Mouse (Mus musculus): ENCODE data around the gene Elf2. TPM values are rescaled to one million over a fixed set of nuclear protein-coding genes. Genes with fewer than 3 reads are reported as not detected.

Gene Elf2
- total and polyA plus RNA-seq, 3 experiments = 31.2 to 41.2 (median 32.2) TPM

GRCm38 (mm10) chr3:51215681-51216080 lies 124.8 kb downstream of the Elf2 start:
- Histone ChIP-seq H3K4me3 (replicated peaks in 1 of 3; ENCODE audit: low read depth in 2 of 3, low read length in 2 of 3, poor library complexity in 1 of 3) (no peak overlapping the region), H3K4me2 (ENCODE audit: insufficient read depth, low read depth, poor library complexity, severe bottlenecking) (no peak overlapping the region), H3K27ac (ENCODE audit: insufficient read depth, low read depth) (no peak overlapping the region), H3K4me1 (ENCODE audit: control insufficient read depth in 1 of 2, insufficient read depth in 2 of 2) (no peaks in the 10 kb centered on the region), H3K36me3 (replicated peaks in 1 of 2; ENCODE audit: control insufficient read depth in 1 of 2, insufficient read depth in 1 of 2, low read length in 1 of 2) (peaks cover 0 to under 1% of the 10 kb centered on the region in 2 experiments), H3K9me3 (replicated peaks; ENCODE audit: low read length) (no peaks in the 10 kb centered on the region), H3K27me3 (replicated peaks) (no peaks in the 10 kb centered on the region), H3K79me2 (replicated peaks; ENCODE audit: control insufficient read depth, extremely low read depth, insufficient read depth, poor library complexity, severe bottlenecking) (no peaks in the 10 kb centered on the region), H3K9ac (ENCODE audit: insufficient read depth, low read depth) (no peak overlapping the region)
- dilution Hi-C loops (cut with MboI; ENCODE audit: extremely low pct_ligation_motif_present, extremely low pct_unique_long_range_greater_than_20kb, low sequenced_read_pairs) = no loop called here
- no peak for DNase-seq (ENCODE audit: extremely low read depth)
- in situ Hi-C loops (cut with MboI; ENCODE audit: low pct_ligation_motif_present, low pct_unique_long_range_greater_than_20kb, low sequenced_read_pairs) = loop anchor here (25.0 kb wide), 1 partner anchor 778 kb away; the partner anchor contains the start of gene Slc7a11
- TF ChIP-seq TCF12 (IDR thresholded peaks at IDR 0.05; ENCODE audit: low read depth, low read length) (no peak), MXI1 (IDR thresholded peaks at IDR 0.05; ENCODE audit: low read depth, low read length) (no peak), NRF1 (IDR thresholded peaks at IDR 0.05; ENCODE audit: low read depth, low read length) (no peak), EP300 (IDR thresholded peaks at IDR 0.05; ENCODE audit: low read length) (no peak), CHD2 (IDR thresholded peaks at IDR 0.05; ENCODE audit: low read length) (no peak), TBP (conservative IDR thresholded peaks at IDR 0.05; ENCODE audit: low read depth, low read length) (no peak), IRF4 (IDR thresholded peaks at IDR 0.05; ENCODE audit: low read depth, low read length) (no peak), GABPA (IDR thresholded peaks at IDR 0.05; ENCODE audit: insufficient replicate concordance, low read depth, low read length) (no peak), KAT2A (IDR thresholded peaks at IDR 0.05; ENCODE audit: insufficient replicate concordance, low read length) (no peak), USF2 (conservative IDR thresholded peaks at IDR 0.05; ENCODE audit: low read depth, low read length) (no peak), CHD1 (IDR thresholded peaks at IDR 0.05; ENCODE audit: low read depth, low read length) (no peak)

- H3K4me1 ChIP-seq (ENCODE audit: control insufficient read depth in 1 of 2, insufficient read depth in 2 of 2) = peaks cover 0 to 13% of the 10 kb centered on the region in 2 experiments; a peak in 2 of 4 replicates
- in situ Hi-C loops (cut with MboI; ENCODE audit: low pct_ligation_motif_present, low pct_unique_long_range_greater_than_20kb, low sequenced_read_pairs) (loop anchor here (25.0 kb wide), 1 partner anchor 776 kb away; the partner anchor contains the start of gene Slc7a11), dilution Hi-C loops (cut with MboI; ENCODE audit: extremely low pct_ligation_motif_present, extremely low pct_unique_long_range_greater_than_20kb, low sequenced_read_pairs) (no loop called here)
- no peak overlapping the region for H3K4me3 ChIP-seq (replicated peaks in 1 of 3; ENCODE audit: low read depth in 2 of 3, low read length in 2 of 3, poor library complexity in 1 of 3)
- H3K36me3 ChIP-seq (replicated peaks in 1 of 2; ENCODE audit: control insufficient read depth in 1 of 2, insufficient read depth in 1 of 2, low read length in 1 of 2) = peaks cover 0 to 9% of the 10 kb centered on the region in 2 experiments
- H3K27me3 ChIP-seq (replicated peaks) = no peaks in the 10 kb centered on the region
- no peak overlapping the region for H3K27ac ChIP-seq (ENCODE audit: insufficient read depth, low read depth)
- no peaks in the 10 kb centered on the region for H3K79me2 ChIP-seq (replicated peaks; ENCODE audit: control insufficient read depth, extremely low read depth, insufficient read depth, poor library complexity, severe bottlenecking)
- no peaks in the 10 kb centered on the region for H3K9me3 ChIP-seq (replicated peaks; ENCODE audit: low read length)
- H3K4me2 ChIP-seq (ENCODE audit: insufficient read depth, low read depth, poor library complexity, severe bottlenecking) = no peak overlapping the region
- no peak for DNase-seq (ENCODE audit: extremely low read depth)
- H3K9ac ChIP-seq (ENCODE audit: insufficient read depth, low read depth) = no peak overlapping the region
- TF ChIP-seq TCF12 (IDR thresholded peaks at IDR 0.05; ENCODE audit: low read depth, low read length) (no peak), JUND (conservative IDR thresholded peaks at IDR 0.05; ENCODE audit: low read depth, low read length) (no peak), ETS1 (conservative IDR thresholded peaks at IDR 0.05; ENCODE audit: low read depth, low read length) (no peak), MAX (IDR thresholded peaks at IDR 0.05; ENCODE audit: low read length) (no peak), ELF1 (IDR thresholded peaks at IDR 0.05; ENCODE audit: low read depth, low read length) (no peak), CTCF (conservative IDR thresholded peaks at IDR 0.05 in 1 of 2, IDR thresholded peaks at IDR 0.05 in 1 of 2; ENCODE audit: low read depth in 2 of 2, low read length in 2 of 2) (no peak), GABPA (IDR thresholded peaks at IDR 0.05; ENCODE audit: insufficient replicate concordance, low read depth, low read length) (no peak), SIN3A (IDR thresholded peaks at IDR 0.05; ENCODE audit: low read length) (no peak), ZNF384 (IDR thresholded peaks at IDR 0.05; ENCODE audit: low read depth, low read length) (no peak), PAX5 (IDR thresholded peaks at IDR 0.05; ENCODE audit: low read length) (no peak), NRF1 (IDR thresholded peaks at IDR 0.05; ENCODE audit: low read depth, low read length) (no peak), RAD21 (IDR thresholded peaks at IDR 0.05; ENCODE audit: low read depth, low read length) (no peak), CHD2 (IDR thresholded peaks at IDR 0.05; ENCODE audit: low read length) (no peak), E2F4 (IDR thresholded peaks at IDR 0.05; ENCODE audit: insufficient replicate concordance, low read depth, low read length) (no peak), UBTF (IDR thresholded peaks at IDR 0.05; ENCODE audit: low read depth, low read length) (no peak), SMC3 (IDR thresholded peaks at IDR 0.05; ENCODE audit: low read depth, low read length) (no peak)
Measured at GRCm38 (mm10) chr3:51213111-51213510, 127.4 kb downstream of the Elf2 start.
